Mouse (Mus musculus): ENCODE measurements around the gene Atp6v0a1.
A peak's percentile ranks its signal among the peaks of the same experiment; 100 is the strongest.

Atp6v0a1 gene

DNA sequence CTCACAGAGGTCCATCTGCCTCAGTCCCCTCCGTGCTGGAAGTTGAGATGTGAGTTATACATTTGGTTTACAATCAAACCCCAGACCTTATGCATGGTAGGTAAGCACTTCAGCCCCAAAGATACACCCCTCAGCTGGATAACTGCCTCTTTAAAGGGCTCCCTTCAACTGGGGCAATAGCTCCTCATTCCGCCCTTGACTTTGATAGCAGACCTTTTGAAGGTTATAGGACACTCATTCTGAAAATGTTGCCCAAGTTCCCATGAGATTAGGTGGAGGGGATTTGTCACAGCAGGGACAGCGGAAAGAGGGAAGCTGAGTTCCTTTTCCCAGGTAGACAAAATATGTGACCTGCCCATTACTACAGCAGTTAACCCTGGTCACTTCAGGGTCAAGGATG lies 28.0 kb upstream of the Atp6v0a1 start:
- DNase-seq (ENCODE audit: low read depth, low spot score) = no peak

DNA sequence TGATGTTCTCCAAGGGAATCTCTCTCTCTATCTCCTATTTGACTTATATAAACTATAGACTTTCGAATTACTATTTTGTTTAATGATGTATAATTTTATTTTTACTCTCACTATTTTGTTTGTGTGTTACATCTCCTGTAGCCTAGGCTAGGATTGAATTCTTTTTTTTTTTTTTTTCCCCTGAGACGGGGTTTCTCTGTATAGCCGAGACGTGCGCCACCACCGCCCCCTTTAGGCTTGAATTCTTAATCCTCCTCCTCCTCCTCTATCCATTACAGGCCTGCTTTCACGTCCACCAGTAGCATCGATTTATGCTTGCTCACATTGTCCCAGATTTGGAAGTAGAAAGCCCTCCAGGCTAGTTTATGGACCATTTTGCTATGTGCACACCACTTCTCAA lies 27.2 kb upstream of the Atp6v0a1 start:
- DNase-seq (ENCODE audit: low read depth, low spot score) = no peak

- peak; percentile 83 for DNase-seq (ENCODE audit: low read depth, low spot score)
These were observed 26.0 kb upstream of the Atp6v0a1 start for GRCm38 (mm10) chr11:100983125-100983777.

DNA sequence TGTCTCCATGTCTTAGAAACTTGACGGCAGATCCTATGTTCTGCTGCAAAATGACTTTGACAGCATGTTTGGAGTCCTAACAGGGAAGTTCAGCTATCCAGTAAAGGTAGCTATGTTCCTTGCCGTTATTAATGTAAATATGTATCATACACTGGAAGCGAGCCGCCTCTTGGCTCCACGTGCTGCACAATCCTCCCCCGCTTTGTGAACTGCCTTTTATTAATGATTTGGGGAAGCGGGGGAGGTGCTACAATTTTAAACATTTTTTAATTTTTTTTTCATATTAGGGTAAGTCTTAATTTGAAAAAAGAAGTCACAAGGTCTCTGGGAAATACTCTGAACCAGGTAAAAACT lies 25.5 kb upstream of the Atp6v0a1 start:
- DNase-seq (ENCODE audit: low read depth, low spot score) = no peak

DNA sequence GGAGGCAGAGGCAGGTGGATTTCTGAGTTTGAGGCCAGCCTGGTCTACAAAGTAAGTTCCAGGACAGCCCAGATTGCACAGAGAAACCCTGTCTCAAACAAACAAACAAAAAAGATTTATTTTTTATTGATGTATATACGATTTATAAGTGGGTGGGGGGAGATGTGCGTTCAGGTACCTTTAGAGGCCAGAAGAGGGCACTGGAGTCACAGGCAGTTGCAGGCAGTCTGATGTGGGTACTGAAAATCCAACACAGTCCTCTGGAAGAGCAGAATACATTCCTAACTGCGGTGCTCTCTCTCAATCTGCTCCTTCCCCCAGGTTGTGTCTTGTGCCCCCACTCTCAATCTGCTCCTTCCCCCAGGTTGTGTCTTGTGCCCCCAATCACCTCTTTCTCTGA lies 23.6 kb upstream of the Atp6v0a1 start:
- DNase-seq (ENCODE audit: low read depth, low spot score) = peak; percentile 55

DNA sequence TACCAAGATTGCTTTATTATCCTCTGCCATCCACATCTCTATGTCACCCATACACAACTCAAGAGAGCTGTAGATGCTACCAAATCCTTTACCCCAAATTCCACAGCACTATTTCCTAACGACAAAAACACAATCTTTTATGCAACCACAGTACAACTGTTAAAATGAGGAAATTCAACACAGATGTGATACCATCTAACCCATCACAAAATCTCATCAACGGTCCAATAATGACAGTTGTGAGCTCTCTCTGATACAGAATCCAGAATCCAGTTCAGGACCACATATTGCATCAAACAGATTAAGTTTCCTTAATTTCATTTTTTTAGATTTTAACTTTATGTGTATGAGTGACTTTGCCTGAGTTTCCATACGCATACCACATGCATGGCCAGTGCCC lies 20.6 kb upstream of the Atp6v0a1 start:
- DNase-seq (ENCODE audit: low read depth, low spot score) = no peak

DNA sequence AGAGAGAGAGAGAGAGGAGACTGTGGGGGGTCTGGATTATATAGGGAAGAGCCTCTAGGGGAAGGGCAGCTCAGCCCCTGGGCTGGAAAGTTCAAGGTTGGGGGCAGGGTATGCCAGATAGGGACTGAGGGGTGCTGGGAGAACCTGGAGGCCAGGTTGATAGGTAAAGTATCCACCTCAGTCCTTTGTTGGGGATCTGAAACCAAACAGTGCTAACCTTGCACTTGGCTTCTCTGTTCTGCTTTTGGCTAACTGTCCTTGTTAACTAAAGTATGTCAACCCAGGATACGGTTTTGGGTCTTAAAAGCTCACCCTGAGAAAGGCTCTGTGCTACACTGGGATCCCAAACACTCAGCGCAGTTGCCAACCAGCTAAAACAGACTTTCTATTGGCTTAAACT lies 19.6 kb upstream of the Atp6v0a1 start:
- DNase-seq (ENCODE audit: low read depth, low spot score) = peak; percentile 57

GRCm38 (mm10) chr11:100991027-100991534 lies 18.2 kb upstream of the Atp6v0a1 start:
- peak; percentile 43 for DNase-seq (ENCODE audit: low read depth, low spot score)

GRCm38 (mm10) chr11:100993437-100993836 lies 15.8 kb upstream of the Atp6v0a1 start:
- DNase-seq (ENCODE audit: low read depth, low spot score) = no peak

- no peak for DNase-seq (ENCODE audit: low read depth, low spot score)
These were observed 15.0 kb upstream of the Atp6v0a1 start for GRCm38 (mm10) chr11:100994233-100994632.

- no peak for DNase-seq (ENCODE audit: low read depth, low spot score)
These were observed 14.6 kb upstream of the Atp6v0a1 start for GRCm38 (mm10) chr11:100994655-100995054.

GRCm38 (mm10) chr11:100996501-100996900 lies 12.8 kb upstream of the Atp6v0a1 start:
- DNase-seq (ENCODE audit: low read depth, low spot score) = no peak

GRCm38 (mm10) chr11:100998836-100999235 lies 10.4 kb upstream of the Atp6v0a1 start:
- no peak for DNase-seq (ENCODE audit: low read depth, low spot score)

DNA sequence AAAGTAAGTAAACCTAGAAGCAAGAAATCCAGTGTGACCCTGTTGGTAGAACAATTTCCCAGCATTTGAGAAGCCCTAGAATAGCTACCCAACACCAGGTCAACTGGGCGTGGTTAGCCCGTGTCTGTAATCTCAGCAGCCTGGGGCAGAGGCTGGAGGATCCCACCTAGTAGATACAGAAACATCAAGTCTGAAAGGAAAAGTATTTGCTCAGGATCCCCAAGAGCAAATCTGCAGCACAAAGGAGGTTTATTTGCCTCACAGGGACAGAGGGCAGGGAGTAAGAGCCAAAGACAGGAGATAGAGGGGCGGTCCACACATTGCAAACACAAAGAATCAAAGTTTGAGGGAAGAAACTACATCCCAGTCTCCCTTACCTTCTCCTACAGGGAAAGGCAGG lies 10.0 kb upstream of the Atp6v0a1 start:
- DNase-seq (ENCODE audit: low read depth, low spot score) = no peak

GRCm38 (mm10) chr11:101001875-101002552 lies 7.2 kb upstream of the Atp6v0a1 start:
- DNase-seq (ENCODE audit: low read depth, low spot score) = peak; percentile 37

GRCm38 (mm10) chr11:101003025-101003685 lies 6.1 kb upstream of the Atp6v0a1 start:
- no peak for DNase-seq (ENCODE audit: low read depth, low spot score)

DNA sequence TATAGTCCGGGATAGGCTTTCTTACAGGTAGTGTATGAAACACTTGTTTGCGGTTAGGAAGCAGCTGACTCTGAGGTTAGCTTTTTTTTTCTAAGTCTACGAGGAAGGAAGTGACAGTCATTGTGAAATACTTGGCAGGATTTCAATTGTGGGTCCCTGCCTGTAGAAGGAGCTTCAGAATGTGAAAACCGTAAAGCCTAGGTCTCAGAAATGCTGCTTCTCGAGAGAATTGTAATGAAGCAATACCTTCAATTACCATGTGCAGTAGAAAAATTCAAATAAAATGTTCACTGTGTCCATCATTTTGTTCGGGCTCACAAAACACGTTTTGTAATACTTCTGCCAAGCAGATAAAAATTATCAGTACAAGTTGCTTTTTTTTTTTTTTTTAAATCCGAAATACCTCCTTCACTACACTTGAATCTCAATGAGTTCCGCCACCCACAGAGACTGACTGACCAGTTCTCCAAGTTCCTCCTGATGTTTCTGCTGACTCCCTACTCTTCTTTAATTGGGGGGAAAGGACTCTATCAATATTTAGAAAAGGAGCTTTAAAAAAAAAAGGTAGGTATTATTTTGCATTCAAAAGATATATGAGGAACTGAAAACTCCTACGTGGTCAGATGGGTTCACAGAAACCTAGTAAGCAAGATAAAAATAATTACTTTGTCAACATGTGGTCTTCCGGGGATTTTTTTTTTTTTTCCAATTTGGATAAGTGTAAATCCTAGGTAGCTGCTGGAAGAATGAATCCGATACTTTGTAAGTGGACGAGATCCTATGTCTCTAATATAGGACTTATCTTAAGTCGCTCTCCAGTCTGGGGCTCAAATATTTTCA lies 826 bp upstream of the Atp6v0a1 start:
- DNase-seq (ENCODE audit: low read depth, low spot score) = peak; percentile 89

GRCm38 (mm10) chr11:101009888-101010784 lies 884 bp downstream of the Atp6v0a1 start:
- peak; percentile 59 for DNase-seq (ENCODE audit: low read depth, low spot score)

GRCm38 (mm10) chr11:101011641-101012040 lies 2.4 kb downstream of the Atp6v0a1 start:
- DNase-seq (ENCODE audit: low read depth, low spot score) = no peak

DNA sequence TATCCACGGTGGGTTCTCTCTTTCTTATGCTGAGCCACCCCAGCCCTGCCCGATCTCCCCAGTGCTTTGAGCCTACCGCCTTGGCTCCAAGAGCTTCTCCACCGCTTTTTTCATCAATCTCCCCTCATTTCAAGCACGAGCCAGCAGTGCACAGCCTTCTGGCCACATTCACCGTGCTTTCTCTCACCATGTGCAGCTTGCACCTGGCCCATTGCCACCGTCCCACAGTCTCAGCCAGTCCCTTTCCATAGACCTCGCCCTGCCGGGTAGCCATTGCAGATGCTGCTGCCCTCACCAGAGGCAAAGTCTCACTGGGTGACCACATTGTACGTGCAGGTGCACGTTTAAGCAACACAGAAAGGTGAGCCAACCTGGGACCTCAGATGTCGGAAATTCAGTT lies 14.1 kb downstream of the Atp6v0a1 start:
- DNase-seq (ENCODE audit: low read depth, low spot score) = no peak

DNA sequence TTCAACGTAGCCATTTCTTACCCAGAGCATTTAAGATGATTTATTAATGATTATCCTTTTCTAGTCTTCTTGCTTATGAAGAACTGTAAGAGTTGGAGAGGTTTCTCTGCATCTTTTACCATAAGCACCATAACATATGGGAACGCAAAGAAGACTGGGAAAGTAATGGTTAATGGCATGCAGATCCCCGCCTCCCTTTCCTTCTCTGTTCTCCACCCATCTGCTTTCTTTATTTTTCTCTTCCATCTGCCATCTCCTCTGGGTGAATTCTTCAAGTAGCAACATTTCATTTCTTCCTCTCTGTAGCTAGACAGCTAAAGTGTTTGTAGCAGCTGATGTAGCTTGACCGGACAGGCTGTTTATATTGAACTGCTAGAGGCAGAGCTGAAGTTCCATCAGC lies 14.7 kb downstream of the Atp6v0a1 start:
- no peak for DNase-seq (ENCODE audit: low read depth, low spot score)

Measured in A20 (cell line).